Mouse (Mus musculus) cerebellum, adult 9-11 months (tissue): ENCODE results near the gene Dip2c.

ENCODE experiments used
- DNase-seq: peaks from one replicate; pipeline ENCODE4 v3.0.0; 2022

Dip2c gene

GRCm38 (mm10) chr13:9562921-9563320, 286.6 kb downstream of the Dip2c start:
- DNase-seq = no peak

- DNase-seq = no peak
Measured at GRCm38 (mm10) chr13:9568852-9569251, 292.5 kb downstream of the Dip2c start.

GRCm38 (mm10) chr13:9576686-9577085, 300.4 kb downstream of the Dip2c start:
- DNase-seq = no peak

GRCm38 (mm10) chr13:9578456-9578855, 302.1 kb downstream of the Dip2c start:
- no peak for DNase-seq

GRCm38 (mm10) chr13:9581821-9582220, 305.5 kb downstream of the Dip2c start:
- DNase-seq = no peak

GRCm38 (mm10) chr13:9583579-9583978, 307.3 kb downstream of the Dip2c start:
- no peak for DNase-seq

- DNase-seq = no peak
Measured at GRCm38 (mm10) chr13:9599334-9600096, 323.2 kb downstream of the Dip2c start.

- DNase-seq = no peak
Measured at GRCm38 (mm10) chr13:9601350-9601749, 325.0 kb downstream of the Dip2c start.

GRCm38 (mm10) chr13:9611229-9611628, 334.9 kb downstream of the Dip2c start:
- no peak for DNase-seq

- DNase-seq = no peak
Measured at GRCm38 (mm10) chr13:9632684-9633083, 356.4 kb downstream of the Dip2c start.

- no peak for DNase-seq
Measured at GRCm38 (mm10) chr13:9635951-9636350, 359.6 kb downstream of the Dip2c start.

GRCm38 (mm10) chr13:9636505-9636904, 360.2 kb downstream of the Dip2c start:
- peak; percentile 6 for DNase-seq

- no peak for DNase-seq
Measured at GRCm38 (mm10) chr13:9637949-9638348, 361.6 kb downstream of the Dip2c start.

GRCm38 (mm10) chr13:9648716-9649115, 372.4 kb downstream of the Dip2c start:
- no peak for DNase-seq

GRCm38 (mm10) chr13:9649894-9650293, 373.6 kb downstream of the Dip2c start:
- no peak for DNase-seq

- no peak for DNase-seq
Measured at GRCm38 (mm10) chr13:9650580-9650979, 374.3 kb downstream of the Dip2c start.

GRCm38 (mm10) chr13:9653018-9653417, 376.7 kb downstream of the Dip2c start:
- DNase-seq = no peak

GRCm38 (mm10) chr13:9656613-9657012, 380.3 kb downstream of the Dip2c start:
- no peak for DNase-seq

- no peak for DNase-seq
Measured at GRCm38 (mm10) chr13:9660711-9661110, 384.4 kb downstream of the Dip2c start.

- DNase-seq = no peak
Measured at GRCm38 (mm10) chr13:9663593-9663992, 387.3 kb downstream of the Dip2c start.

- DNase-seq = no peak
Measured at GRCm38 (mm10) chr13:9667954-9668496, 391.7 kb downstream of the Dip2c start.

- no peak for DNase-seq
Measured at GRCm38 (mm10) chr13:9669246-9669645, 392.9 kb downstream of the Dip2c start.

- DNase-seq = no peak
Measured at GRCm38 (mm10) chr13:9674126-9674525, 397.8 kb downstream of the Dip2c start.

GRCm38 (mm10) chr13:9681492-9681891, 405.2 kb downstream of the Dip2c start:
- no peak for DNase-seq

- no peak for DNase-seq
Measured at GRCm38 (mm10) chr13:9683280-9683679, 407.0 kb downstream of the Dip2c start.
